Mouse (Mus musculus) CH12.LX (cell line): ENCODE data around the gene Irf8. TPM values are rescaled to one million over a fixed set of nuclear protein-coding genes. Genes with fewer than 3 reads are reported as not detected.

ENCODE experiments used
- DNase-seq: peaks from one replicate; pipeline ENCODE4 v3.0.0-alpha.2; 2013; ENCODE audit errors: extremely low read depth
- H3K27ac ChIP-seq: 2 replicates; pipeline ENCODE4 v1.5.1; 2012; ENCODE audit warnings: low read depth, mild to moderate bottlenecking, control low read depth, moderate library complexity; ENCODE audit not compliant: insufficient read depth
- H3K27me3 ChIP-seq: replicated peaks from 2 replicates; pipeline ENCODE3; 2012; ENCODE audit warnings: inconsistent platforms
- H3K36me3 ChIP-seq, 2 experiments: replicated peaks in 1 of 2; 2 replicates each; pipeline versions ENCODE3 to v1.6.1; 2012; ENCODE audit warnings: inconsistent platforms in 1 of 2, low read length in 1 of 2, mild to moderate bottlenecking in 1 of 2, mixed read lengths in 1 of 2, moderate library complexity in 1 of 2; ENCODE audit not compliant: control insufficient read depth in 1 of 2, insufficient read depth in 1 of 2
- H3K4me1 ChIP-seq, 2 experiments: 2 replicates each; pipeline ENCODE4 v1.6.1; 2012; ENCODE audit warnings: inconsistent platforms in 1 of 2, moderate library complexity in 1 of 2; ENCODE audit not compliant: insufficient read depth in 2 of 2, control insufficient read depth in 1 of 2
- H3K4me2 ChIP-seq: 2 replicates; pipeline ENCODE4 v1.6.1; 2012; ENCODE audit warnings: low read depth, mild to moderate bottlenecking, control low read depth; ENCODE audit not compliant: poor library complexity, insufficient read depth, severe bottlenecking
- H3K4me3 ChIP-seq, 3 experiments: fragments of 150-350 bp in 1 of 3; sonication (generic) in 1 of 3; replicated peaks in 1 of 3; 2 replicates each; pipeline versions ENCODE3 to v1.5.1; 2011 to 2012; ENCODE audit warnings: low read depth in 2 of 3, low read length in 2 of 3, mild to moderate bottlenecking in 2 of 3, moderate library complexity in 2 of 3, control low read depth in 1 of 3, improper control_type of control experiment in 1 of 3, inconsistent platforms in 1 of 3, mixed read lengths in 1 of 3; ENCODE audit not compliant: poor library complexity in 1 of 3
- H3K79me2 ChIP-seq: replicated peaks from 2 replicates; pipeline ENCODE4 v1.6.1; 2012; ENCODE audit warnings: mild to moderate bottlenecking, moderate library complexity; ENCODE audit not compliant: control insufficient read depth, poor library complexity, insufficient read depth, severe bottlenecking; ENCODE audit errors: extremely low read depth
- H3K9ac ChIP-seq: 2 replicates; pipeline ENCODE4 v1.6.1; 2012; ENCODE audit warnings: low read depth, mild to moderate bottlenecking, control low read depth, moderate library complexity; ENCODE audit not compliant: insufficient read depth
- H3K9me3 ChIP-seq: replicated peaks from 2 replicates; pipeline ENCODE3; 2012; ENCODE audit warnings: low read length, inconsistent platforms, mixed read lengths
- CHD2 ChIP-seq: IDR thresholded peaks from 2 replicates; pipeline ENCODE4 v1.6.1; 2011; ENCODE audit warnings: low read length, improper control_type of control experiment
- EP300 ChIP-seq: IDR thresholded peaks from 2 replicates; pipeline ENCODE4 v1.6.1; 2011; ENCODE audit warnings: low read length, improper control_type of control experiment
- ETS1 ChIP-seq: conservative IDR thresholded peaks from 2 replicates; pipeline ENCODE4 v1.6.1; 2012; ENCODE audit warnings: low read depth, mild to moderate bottlenecking, inconsistent platforms, low read length, improper control_type of control experiment, moderate library complexity
- IRF4 ChIP-seq: IDR thresholded peaks from 2 replicates; pipeline ENCODE4 v1.6.1; 2014; ENCODE audit warnings: low read depth, mild to moderate bottlenecking, inconsistent platforms, low read length, improper control_type of control experiment
- KAT2A ChIP-seq: IDR thresholded peaks from 2 replicates; pipeline ENCODE4 v1.6.1; 2012; ENCODE audit warnings: low read length, improper control_type of control experiment, inconsistent platforms; ENCODE audit not compliant: insufficient replicate concordance
- MAFK ChIP-seq: IDR thresholded peaks from 2 replicates; pipeline ENCODE4 v1.6.1; 2011; ENCODE audit warnings: low read length, improper control_type of control experiment; ENCODE audit not compliant: insufficient replicate concordance
- MAZ ChIP-seq: IDR thresholded peaks from 2 replicates; pipeline ENCODE4 v1.6.1; 2012; ENCODE audit warnings: low read depth, mild to moderate bottlenecking, inconsistent platforms, low read length, improper control_type of control experiment, moderate library complexity
- MXI1 ChIP-seq: IDR thresholded peaks from 2 replicates; pipeline ENCODE4 v1.6.1; 2011; ENCODE audit warnings: mild to moderate bottlenecking, low read depth, low read length, improper control_type of control experiment
- MYC ChIP-seq: IDR thresholded peaks from 2 replicates; pipeline ENCODE4 v1.6.1; 2011; ENCODE audit warnings: low read depth, mild to moderate bottlenecking, improper control_type of control experiment, low read length
- NELFE ChIP-seq: IDR thresholded peaks from 2 replicates; pipeline ENCODE4 v1.6.1; 2011; ENCODE audit warnings: low read depth, low read length, improper control_type of control experiment
- NRF1 ChIP-seq: IDR thresholded peaks from 2 replicates; pipeline ENCODE4 v1.6.1; 2014; ENCODE audit warnings: low read depth, mild to moderate bottlenecking, inconsistent platforms, low read length, improper control_type of control experiment, moderate library complexity
- PAX5 ChIP-seq: IDR thresholded peaks from 2 replicates; pipeline ENCODE4 v1.6.1; 2012; ENCODE audit warnings: low read length, inconsistent platforms, mixed read lengths
- POLR2A ChIP-seq: IDR thresholded peaks from 2 replicates; pipeline ENCODE4 v1.6.1; 2011; ENCODE audit warnings: low read depth, mild to moderate bottlenecking, improper control_type of control experiment, low read length
- RAD21 ChIP-seq: IDR thresholded peaks from 2 replicates; pipeline ENCODE4 v1.6.1; 2011; ENCODE audit warnings: low read depth, mild to moderate bottlenecking, low read length, improper control_type of control experiment, moderate library complexity
- RCOR1 ChIP-seq: conservative IDR thresholded peaks from 2 replicates; pipeline ENCODE4 v1.6.1; 2012; ENCODE audit warnings: low read depth, mild to moderate bottlenecking, inconsistent platforms, low read length, improper control_type of control experiment
- TCF12 ChIP-seq: IDR thresholded peaks from 2 replicates; pipeline ENCODE4 v1.6.1; 2014; ENCODE audit warnings: low read depth, mild to moderate bottlenecking, inconsistent platforms, low read length, improper control_type of control experiment
- USF1 ChIP-seq: IDR thresholded peaks from 2 replicates; pipeline ENCODE4 v1.6.1; 2014; ENCODE audit warnings: low read depth, mild to moderate bottlenecking, inconsistent platforms, low read length, improper control_type of control experiment
- ZC3H11A ChIP-seq: IDR thresholded peaks from 2 replicates; pipeline ENCODE4 v1.6.1; 2012; ENCODE audit warnings: low read depth, mild to moderate bottlenecking, inconsistent platforms, low read length, improper control_type of control experiment
- ZMIZ1 ChIP-seq: IDR thresholded peaks from 2 replicates; pipeline ENCODE4 v1.6.1; 2012; ENCODE audit warnings: low read depth, mild to moderate bottlenecking, inconsistent platforms, low read length, improper control_type of control experiment
- ZNF384 ChIP-seq: IDR thresholded peaks from 2 replicates; pipeline ENCODE4 v1.6.1; 2012; ENCODE audit warnings: low read depth, low read length, improper control_type of control experiment, inconsistent platforms
- dilution Hi-C: fragments of 300-500 bp; cut with MboI; formaldehyde crosslinking; loops from 2 replicates; pipeline ENCODE4 v1.14.3; 2020; ENCODE audit warnings: low sequenced_read_pairs; ENCODE audit not compliant: extremely low pct_unique_long_range_greater_than_20kb, extremely low pct_ligation_motif_present
- in situ Hi-C: fragments of 300-500 bp; cut with MboI; formaldehyde crosslinking; loops from 3 replicates; pipeline ENCODE4 v1.14.3; 2019; ENCODE audit warnings: low sequenced_read_pairs, low pct_ligation_motif_present, low pct_unique_long_range_greater_than_20kb, mixed read lengths
- polyA plus RNA-seq: library from polyadenylated mRNA; unstranded; fragments of >175 nt; gene quantifications from 2 replicates; pipeline ENCODE4 v1.2.1, GENCODE M21; 2012; ENCODE audit warnings: low read depth; ENCODE audit not compliant: insufficient read length
- total RNA-seq, 2 experiments: library from RNA; depleted of rRNA; stranded (reverse); fragments of 300-350 nt in 1 of 2; fragments of >200 nt in 1 of 2; gene quantifications; 2 replicates each; pipeline ENCODE4 v1.2.3; 2012 to 2014

Irf8 gene
- total and polyA plus RNA-seq, 3 experiments = 13.3 to 34.3 (median 17.7) TPM

DNA sequence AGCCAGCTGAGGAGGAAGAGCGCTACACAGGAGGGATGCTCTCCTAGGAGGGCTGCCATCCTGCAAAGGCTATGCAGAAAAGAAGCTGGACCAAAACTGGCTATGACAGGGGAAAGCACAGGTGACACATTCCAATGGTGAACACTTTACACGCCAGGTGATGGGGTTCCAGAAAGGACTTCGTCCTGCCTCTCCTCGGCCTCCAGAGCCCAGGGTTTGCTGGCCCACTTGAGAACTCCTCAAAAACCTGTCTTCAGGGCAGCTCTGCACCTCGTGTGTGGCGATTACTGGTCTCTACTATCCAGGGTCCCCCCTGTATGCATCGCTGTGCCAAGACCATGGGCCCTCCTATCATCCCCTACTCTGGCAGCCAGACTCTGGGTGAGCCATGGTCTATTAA, 47.6 kb upstream of the Irf8 start:
- dilution Hi-C loops (no loop called here), in situ Hi-C loops (no loop called here)
- Histone ChIP-seq H3K27ac (no peak overlapping the region), H3K4me3 (no peak overlapping the region), H3K9me3 (no peaks in the 10 kb centered on the region), H3K79me2 (no peaks in the 10 kb centered on the region), H3K4me1 (peaks cover 11 to 33% of the 10 kb centered on the region in 2 experiments), H3K9ac (no peak overlapping the region), H3K4me2 (no peak overlapping the region), H3K27me3 (peaks cover 29% of the 10 kb centered on the region), H3K36me3 (no peaks in the 10 kb centered on the region)
- TF ChIP-seq ZMIZ1 (no peak), ETS1 (no peak), EP300 (no peak), KAT2A (no peak), MAZ (no peak), RCOR1 (no peak), POLR2A (no peak), NRF1 (no peak), USF1 (no peak), IRF4 (no peak), TCF12 (no peak), ZNF384 (no peak), CHD2 (no peak), ZC3H11A (no peak), MAFK (no peak)
- DNase-seq = no peak

DNA sequence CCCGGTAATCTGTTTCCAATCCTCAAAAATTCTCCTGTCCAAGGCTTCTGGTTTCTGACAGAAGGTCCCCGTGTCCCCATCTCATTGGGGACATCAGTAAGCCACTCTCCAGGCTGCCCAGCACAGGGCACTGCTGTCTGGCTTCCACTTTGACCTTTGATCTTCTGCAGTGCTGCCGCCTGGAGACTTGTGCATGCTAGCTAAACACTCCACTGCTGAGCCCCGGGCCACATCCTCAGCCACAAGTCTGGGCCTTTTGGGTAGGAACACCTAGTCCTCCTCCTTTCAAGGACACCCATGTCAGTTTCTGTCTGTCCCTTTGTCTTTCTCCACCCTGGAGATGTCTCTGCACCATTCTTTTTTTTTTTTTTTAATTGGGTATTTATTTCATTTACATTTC, 43.2 kb upstream of the Irf8 start:
- no peak for DNase-seq
- no peak overlapping the region for H3K4me2 ChIP-seq
- peaks cover 0 to 6% of the 10 kb centered on the region in 2 experiments; a peak in 2 of 4 replicates for H3K4me1 ChIP-seq
- H3K79me2 ChIP-seq = no peaks in the 10 kb centered on the region
- H3K4me3 ChIP-seq = no peak overlapping the region
- no peaks in the 10 kb centered on the region for H3K36me3 ChIP-seq
- peaks cover under 1% of the 10 kb centered on the region for H3K9me3 ChIP-seq
- dilution Hi-C loops (no loop called here), in situ Hi-C loops (no loop called here)
- no peak for TF ChIP-seq IRF4
- no peak for TF ChIP-seq NELFE
- TF ChIP-seq PAX5 = no peak
- TF ChIP-seq MXI1 = no peak
- no peak for TF ChIP-seq TCF12
- TF ChIP-seq MYC = no peak
- TF ChIP-seq RAD21 = no peak
- TF ChIP-seq CHD2 = no peak
- no peak overlapping the region for H3K27ac ChIP-seq
- peaks cover 35% of the 10 kb centered on the region for H3K27me3 ChIP-seq
- H3K9ac ChIP-seq = no peak overlapping the region
